Mouse (Mus musculus): Measurements from ENCODE around the gene Papln. TPM values are rescaled to one million over a fixed set of nuclear protein-coding genes. Genes with fewer than 3 reads are reported as not detected.

Papln gene
- polyA plus RNA-seq, 1 experiment from 2014 or later, result 2.1 TPM

GRCm38 (mm10) chr12:83723037-83723436 is 40.4 kb upstream of the Papln start:
- no peaks in the 10 kb centered on the region for H3K27me3 ChIP-seq (ENCODE audit: control insufficient read depth, insufficient read depth, low read length)
- H3K36me3 ChIP-seq (ENCODE audit: control insufficient read depth, insufficient read depth, low read length), result peaks cover 4% of the 10 kb centered on the region
- DNase-seq (ENCODE audit: low spot score), result no peak
- H3K4me3 ChIP-seq (ENCODE audit: low read depth, low read length), result no peak overlapping the region
- H3K4me2 ChIP-seq (replicated peaks; ENCODE audit: low read depth), result no peak overlapping the region
- peaks cover 3% of the 10 kb centered on the region; the same call in 1 of the 2 replicates for H3K4me1 ChIP-seq (replicated peaks; ENCODE audit: control insufficient read depth, insufficient read depth)
- no peak overlapping the region for H3K9ac ChIP-seq (ENCODE audit: low read length)
- no peak for ATAC-seq (ENCODE audit: low FRiP score, low TSS enrichment)
- no peaks in the 10 kb centered on the region for H3K9me3 ChIP-seq (ENCODE audit: control insufficient read depth, low read length)
- H3K27ac ChIP-seq (replicated peaks), result no peak overlapping the region
- WGBS, result 80% methylated on average over 3 of the region's 3 CpGs
- no peak for TF ChIP-seq EP300 (optimal IDR thresholded peaks at IDR 0.05)
- no peak for TF ChIP-seq CTCF (IDR thresholded peaks at IDR 0.05; ENCODE audit: low read depth)

- H3K9me3 ChIP-seq (ENCODE audit: control insufficient read depth, low read length), result no peaks in the 10 kb centered on the region
- no peak overlapping the region for H3K4me2 ChIP-seq (replicated peaks; ENCODE audit: low read depth)
- no peak for TF ChIP-seq EP300 (optimal IDR thresholded peaks at IDR 0.05)
- TF ChIP-seq CTCF (IDR thresholded peaks at IDR 0.05; ENCODE audit: low read depth), result no peak
- DNase-seq (ENCODE audit: low spot score), result no peak
- H3K27ac ChIP-seq (replicated peaks), result peak overlapping the region; percentile 8; the same call in 1 of the 2 replicates
- WGBS, result 62% methylated on average over 12 of the region's 12 CpGs
- no peaks in the 10 kb centered on the region for H3K27me3 ChIP-seq (ENCODE audit: control insufficient read depth, insufficient read depth, low read length)
- no peak overlapping the region for H3K4me3 ChIP-seq (ENCODE audit: low read depth, low read length)
- H3K36me3 ChIP-seq (ENCODE audit: control insufficient read depth, insufficient read depth, low read length), result peaks cover 20% of the 10 kb centered on the region
- H3K9ac ChIP-seq (ENCODE audit: low read length), result no peak overlapping the region
- ATAC-seq (ENCODE audit: low FRiP score, low TSS enrichment), result 0 out of 2 replicates have a peak, but pooled peaks have one; percentile 30
- H3K4me1 ChIP-seq (replicated peaks; ENCODE audit: control insufficient read depth, insufficient read depth), result no peaks in the 10 kb centered on the region
Observed at GRCm38 (mm10) chr12:83726510-83727308, 36.7 kb upstream of the Papln start.

GRCm38 (mm10) chr12:83732225-83732624 is 31.2 kb upstream of the Papln start:
- Histone ChIP-seq H3K27me3 (ENCODE audit: control insufficient read depth, insufficient read depth, low read length) (no peaks in the 10 kb centered on the region), H3K4me2 (replicated peaks; ENCODE audit: low read depth) (no peak overlapping the region), H3K9ac (ENCODE audit: low read length) (no peak overlapping the region), H3K36me3 (ENCODE audit: control insufficient read depth, insufficient read depth, low read length) (peaks cover 39% of the 10 kb centered on the region), H3K9me3 (ENCODE audit: control insufficient read depth, low read length) (no peaks in the 10 kb centered on the region), H3K4me1 (replicated peaks; ENCODE audit: control insufficient read depth, insufficient read depth) (no peaks in the 10 kb centered on the region), H3K4me3 (ENCODE audit: low read depth, low read length) (no peak overlapping the region), H3K27ac (replicated peaks) (no peak overlapping the region)
- WGBS, result 92% methylated on average over 5 of the region's 5 CpGs
- DNase-seq (ENCODE audit: low spot score) (no peak), ATAC-seq (ENCODE audit: low FRiP score, low TSS enrichment) (no peak)
- no peak for TF ChIP-seq CTCF (IDR thresholded peaks at IDR 0.05; ENCODE audit: low read depth)
- no peak for TF ChIP-seq EP300 (optimal IDR thresholded peaks at IDR 0.05)

- no peak for ATAC-seq (ENCODE audit: low FRiP score, low TSS enrichment)
- no peak overlapping the region for H3K4me2 ChIP-seq (replicated peaks; ENCODE audit: low read depth)
- WGBS, result 85% methylated on average over 10 of the region's 10 CpGs
Observed at GRCm38 (mm10) chr12:83734047-83734446, 29.4 kb upstream of the Papln start.

GRCm38 (mm10) chr12:83736236-83736635 is 27.2 kb upstream of the Papln start:
- Histone ChIP-seq H3K27ac (replicated peaks) (no peak overlapping the region), H3K4me3 (ENCODE audit: low read depth, low read length) (no peak overlapping the region), H3K36me3 (ENCODE audit: control insufficient read depth, insufficient read depth, low read length) (peaks cover 26% of the 10 kb centered on the region), H3K4me1 (replicated peaks; ENCODE audit: control insufficient read depth, insufficient read depth) (no peaks in the 10 kb centered on the region), H3K9me3 (ENCODE audit: control insufficient read depth, low read length) (no peaks in the 10 kb centered on the region), H3K4me2 (replicated peaks; ENCODE audit: low read depth) (no peak overlapping the region), H3K9ac (ENCODE audit: low read length) (no peak overlapping the region), H3K27me3 (ENCODE audit: control insufficient read depth, insufficient read depth, low read length) (no peaks in the 10 kb centered on the region)
- DNase-seq (ENCODE audit: low spot score), result no peak
- TF ChIP-seq EP300 (optimal IDR thresholded peaks at IDR 0.05) (no peak), CTCF (IDR thresholded peaks at IDR 0.05; ENCODE audit: low read depth) (no peak)
- 59% methylated on average over 8 of the region's 8 CpGs for WGBS
- ATAC-seq (ENCODE audit: low FRiP score, low TSS enrichment), result no peak

More at GRCm38 (mm10) chr12:83734047-83734446, 29.4 kb upstream of the Papln start:
- no peaks in the 10 kb centered on the region for H3K9me3 ChIP-seq (ENCODE audit: control insufficient read depth, low read length)
- H3K27ac ChIP-seq (replicated peaks), result no peak overlapping the region
- no peaks in the 10 kb centered on the region for H3K4me1 ChIP-seq (replicated peaks; ENCODE audit: control insufficient read depth, insufficient read depth)
- no peak overlapping the region for H3K9ac ChIP-seq (ENCODE audit: low read length)
- no peaks in the 10 kb centered on the region for H3K27me3 ChIP-seq (ENCODE audit: control insufficient read depth, insufficient read depth, low read length)
- no peak overlapping the region for H3K4me3 ChIP-seq (ENCODE audit: low read depth, low read length)
- TF ChIP-seq CTCF (IDR thresholded peaks at IDR 0.05; ENCODE audit: low read depth) (no peak), EP300 (optimal IDR thresholded peaks at IDR 0.05) (no peak)
- DNase-seq (ENCODE audit: low spot score), result no peak
- H3K36me3 ChIP-seq (ENCODE audit: control insufficient read depth, insufficient read depth, low read length), result peaks cover 36% of the 10 kb centered on the region

GRCm38 (mm10) chr12:83738651-83739050 is 24.8 kb upstream of the Papln start:
- Histone ChIP-seq H3K36me3 (ENCODE audit: control insufficient read depth, insufficient read depth, low read length) (peaks cover 12% of the 10 kb centered on the region; the same call in 1 of the 2 replicates), H3K27me3 (ENCODE audit: control insufficient read depth, insufficient read depth, low read length) (no peaks in the 10 kb centered on the region), H3K4me2 (replicated peaks; ENCODE audit: low read depth) (no peak overlapping the region), H3K4me1 (replicated peaks; ENCODE audit: control insufficient read depth, insufficient read depth) (no peaks in the 10 kb centered on the region), H3K4me3 (ENCODE audit: low read depth, low read length) (no peak overlapping the region), H3K9ac (ENCODE audit: low read length) (no peak overlapping the region), H3K9me3 (ENCODE audit: control insufficient read depth, low read length) (no peaks in the 10 kb centered on the region), H3K27ac (replicated peaks) (no peak overlapping the region)
- ATAC-seq (ENCODE audit: low FRiP score, low TSS enrichment) (no peak), DNase-seq (ENCODE audit: low spot score) (no peak)
- TF ChIP-seq EP300 (optimal IDR thresholded peaks at IDR 0.05) (no peak), CTCF (IDR thresholded peaks at IDR 0.05; ENCODE audit: low read depth) (no peak)
- WGBS, result 92% methylated on average over 1 of the region's 1 CpGs

All from stomach, postnatal 0 days (tissue).